Mouse (Mus musculus) midbrain, embryonic 10.5 days (tissue): ENCODE measurements around the gene Zfpl1. TPM values are rescaled to one million over a fixed set of nuclear protein-coding genes. Genes with fewer than 3 reads are reported as not detected.
"Not testable (repeated sequence)": the region's sequence is repeated elsewhere in the genome, so short reads cannot be mapped to it uniquely, and the experiment has no call there.

ENCODE experiments used
- DNase-seq: peaks from one replicate; pipeline ENCODE4 v3.0.0-alpha.2; 2017; ENCODE audit warnings: low spot score
- H3K27ac ChIP-seq: fragments of 300-500 bp; sonication (generic); replicated peaks from 2 replicates; pipeline ENCODE4 v1.5.1; 2016; ENCODE audit warnings: mild to moderate bottlenecking
- H3K27me3 ChIP-seq: fragments of 300-500 bp; sonication (generic); 2 replicates; pipeline ENCODE4 v1.6.1; 2016; ENCODE audit warnings: low read depth, mild to moderate bottlenecking; ENCODE audit not compliant: poor library complexity, severe bottlenecking
- H3K36me3 ChIP-seq: fragments of 300-500 bp; sonication (generic); 2 replicates; pipeline ENCODE4 v1.6.1; 2016; ENCODE audit warnings: mild to moderate bottlenecking, moderate library complexity
- H3K4me1 ChIP-seq: fragments of 300-500 bp; sonication (generic); 2 replicates; pipeline ENCODE4 v1.6.1; 2016
- H3K4me3 ChIP-seq: fragments of 300-500 bp; sonication (generic); 2 replicates; pipeline ENCODE4 v1.5.1; 2016; ENCODE audit warnings: mild to moderate bottlenecking, moderate library complexity
- H3K9me3 ChIP-seq: fragments of 300-500 bp; sonication (generic); replicated peaks from 2 replicates; pipeline ENCODE4 v1.6.1; 2016; ENCODE audit warnings: mild to moderate bottlenecking
- WGBS: fragments of 180-500 bp; shearing (Covaris S2); methylation state at CpG from one replicate; pipeline ENCODE4 v1.1.7; 2016; 5-methylcytosine and 5-hydroxymethylcytosine counted together
- polyA plus RNA-seq: library from polyadenylated mRNA; unstranded; fragments of >200 nt; fragmentation: Nextera tagmentation; extraction: Ambion mirVana; gene quantifications from 2 replicates; pipeline ENCODE4 v1.2.1, GENCODE M21; 2016

The Zfpl1 gene
- polyA plus RNA-seq, result 76.1 and 85.2 TPM in 2 replicates

DNA sequence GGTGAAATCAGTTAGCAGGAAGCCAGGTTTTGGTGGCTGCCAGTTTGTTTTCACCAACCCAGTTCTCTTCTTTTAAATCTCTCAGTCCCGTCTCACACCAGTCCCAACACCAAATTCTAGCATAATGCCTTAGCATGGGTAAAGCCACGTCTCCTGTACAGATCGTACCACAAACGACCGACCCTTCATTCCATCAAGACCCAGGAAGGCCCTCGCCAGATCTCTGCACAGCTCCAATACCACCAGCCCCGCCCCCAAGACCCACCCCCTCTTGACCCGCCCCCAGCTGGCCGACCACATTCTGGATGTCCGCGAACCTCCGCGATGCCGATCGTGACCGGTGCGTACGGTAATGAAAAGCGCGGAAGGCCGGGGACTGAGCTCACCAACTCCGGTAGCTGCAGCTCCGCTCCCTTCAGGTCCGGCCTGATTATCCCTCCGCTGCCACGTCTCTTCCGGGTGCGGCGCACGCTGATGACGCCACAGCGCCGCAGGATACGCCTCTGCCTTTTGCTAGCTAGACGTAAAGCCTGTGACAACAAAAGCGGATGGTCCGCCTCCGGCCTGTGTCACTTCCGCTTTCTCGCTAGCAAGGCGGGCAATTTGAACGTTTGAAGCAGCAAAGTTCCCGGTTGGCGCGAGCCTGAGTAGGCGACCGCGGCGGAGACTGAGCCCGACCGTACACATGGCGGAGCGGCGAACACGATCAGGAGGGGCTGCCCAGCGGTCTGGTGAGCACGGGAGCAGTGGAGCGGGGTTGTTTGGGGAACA, at the start of gene Zfpl1, which contains the start of gene Cdca5:
Gene Zfpl1 (minus strand): TSS at position 479 of the 771 bp plus-strand sequence.
Gene Cdca5 (plus strand): TSS at position 506 of the 771 bp plus-strand sequence.
- H3K36me3 ChIP-seq, result peaks cover 68% of the 10 kb centered on the region
- no peaks in the 10 kb centered on the region for H3K27me3 ChIP-seq
- peak within 1 kb of the TSS; percentile 89 for H3K27ac ChIP-seq
- H3K4me1 ChIP-seq, result peaks cover 22% of the 10 kb centered on the region
- peak within 1 kb of the TSS; percentile 87 for H3K4me3 ChIP-seq
- H3K9me3 ChIP-seq, result no peaks in the 10 kb centered on the region
- peak; percentile 97 for DNase-seq
- under 1% methylated on average over 58 of the region's 58 CpGs for WGBS

DNA sequence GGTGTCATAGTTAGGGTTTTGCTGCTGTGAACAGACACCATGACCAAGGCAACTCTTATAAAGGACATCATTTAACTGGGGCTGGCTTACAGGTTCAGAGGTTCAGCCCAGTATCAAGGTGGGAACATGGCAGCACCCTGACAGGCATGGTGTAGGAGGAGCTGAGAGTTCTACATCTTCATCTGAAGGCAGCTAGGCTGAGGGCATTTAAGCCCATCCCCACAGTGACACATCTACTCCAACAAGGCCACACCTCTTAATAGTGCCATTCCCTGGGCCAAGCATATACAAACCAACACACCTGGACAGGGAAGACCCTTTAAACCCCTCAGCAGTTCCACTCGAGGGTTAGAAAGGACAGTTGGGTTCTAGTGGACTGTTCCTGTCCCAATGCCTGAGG, 48.4 kb upstream of the Zfpl1 start:
- H3K36me3 ChIP-seq, result peaks cover 41% of the 10 kb centered on the region
- not testable (repeated sequence) for DNase-seq, H3K4me1 ChIP-seq, H3K4me3 ChIP-seq, H3K27ac ChIP-seq, H3K27me3 ChIP-seq, H3K9me3 ChIP-seq
- 48% methylated on average over 1 of the region's 1 CpGs for WGBS

- H3K4me1 ChIP-seq, result peaks cover 13% of the 10 kb centered on the region
- H3K36me3 ChIP-seq, result peaks cover 32% of the 10 kb centered on the region
- DNase-seq, result no peak
- no peaks in the 10 kb centered on the region for H3K27me3 ChIP-seq
- no peaks in the 10 kb centered on the region for H3K9me3 ChIP-seq
- no peak overlapping the region for H3K4me3 ChIP-seq
- H3K27ac ChIP-seq, result no peak overlapping the region
- 89% methylated on average over 7 of the region's 7 CpGs for WGBS
Observed at GRCm38 (mm10) chr19:6132171-6132827, 47.5 kb upstream of the Zfpl1 start.

GRCm38 (mm10) chr19:6130414-6131128, 45.8 kb upstream of the Zfpl1 start:
- not testable (repeated sequence) for H3K27me3 ChIP-seq, DNase-seq, H3K9me3 ChIP-seq, H3K4me3 ChIP-seq, H3K27ac ChIP-seq
- H3K4me1 ChIP-seq, result peaks cover 13% of the 10 kb centered on the region
- H3K36me3 ChIP-seq, result peaks cover 15% of the 10 kb centered on the region
- 81% methylated on average over 7 of the region's 7 CpGs for WGBS

DNA sequence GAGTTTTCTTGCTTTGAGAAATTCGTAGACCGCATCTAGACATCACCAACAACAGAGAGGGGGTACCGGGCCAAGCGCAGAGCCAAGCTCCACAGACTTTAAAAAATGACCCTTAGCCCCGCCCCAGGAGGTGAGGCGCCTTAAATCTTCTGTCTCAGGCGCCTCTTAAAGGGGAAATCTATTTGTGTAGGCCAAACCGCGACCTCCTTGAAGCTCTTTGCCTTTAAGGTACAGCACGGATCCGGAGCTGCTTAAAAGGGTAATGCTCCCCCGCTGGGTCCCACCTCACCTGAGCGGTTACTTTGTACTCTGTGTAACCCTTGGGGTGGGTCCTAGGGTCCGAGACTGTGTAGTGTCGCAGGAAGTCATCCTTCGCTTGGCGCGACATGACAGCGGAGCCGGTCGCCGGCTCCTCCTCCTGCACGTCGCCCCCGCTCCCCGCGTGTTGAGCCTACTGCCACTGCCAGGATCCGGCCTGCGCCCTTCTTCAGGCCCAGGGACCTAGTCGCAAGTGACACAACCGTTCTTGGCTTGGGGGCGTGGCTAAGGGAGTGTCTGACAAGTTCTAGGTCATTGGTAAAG, 43.1 kb upstream of the Zfpl1 start, which contains the start of gene Snx15:
Gene Snx15 (minus strand): TSS at position 545 of the 582 bp plus-strand sequence.
- H3K4me3 ChIP-seq, result peak within 1 kb of the TSS; percentile 61
- peak; percentile 90 for DNase-seq
- no peaks in the 10 kb centered on the region for H3K9me3 ChIP-seq
- under 1% methylated on average over 32 of the region's 32 CpGs for WGBS
- no peaks in the 10 kb centered on the region for H3K27me3 ChIP-seq
- peak within 1 kb of the TSS; percentile 80 for H3K27ac ChIP-seq
- H3K4me1 ChIP-seq, result peaks cover 13% of the 10 kb centered on the region
- no peaks in the 10 kb centered on the region for H3K36me3 ChIP-seq

DNA sequence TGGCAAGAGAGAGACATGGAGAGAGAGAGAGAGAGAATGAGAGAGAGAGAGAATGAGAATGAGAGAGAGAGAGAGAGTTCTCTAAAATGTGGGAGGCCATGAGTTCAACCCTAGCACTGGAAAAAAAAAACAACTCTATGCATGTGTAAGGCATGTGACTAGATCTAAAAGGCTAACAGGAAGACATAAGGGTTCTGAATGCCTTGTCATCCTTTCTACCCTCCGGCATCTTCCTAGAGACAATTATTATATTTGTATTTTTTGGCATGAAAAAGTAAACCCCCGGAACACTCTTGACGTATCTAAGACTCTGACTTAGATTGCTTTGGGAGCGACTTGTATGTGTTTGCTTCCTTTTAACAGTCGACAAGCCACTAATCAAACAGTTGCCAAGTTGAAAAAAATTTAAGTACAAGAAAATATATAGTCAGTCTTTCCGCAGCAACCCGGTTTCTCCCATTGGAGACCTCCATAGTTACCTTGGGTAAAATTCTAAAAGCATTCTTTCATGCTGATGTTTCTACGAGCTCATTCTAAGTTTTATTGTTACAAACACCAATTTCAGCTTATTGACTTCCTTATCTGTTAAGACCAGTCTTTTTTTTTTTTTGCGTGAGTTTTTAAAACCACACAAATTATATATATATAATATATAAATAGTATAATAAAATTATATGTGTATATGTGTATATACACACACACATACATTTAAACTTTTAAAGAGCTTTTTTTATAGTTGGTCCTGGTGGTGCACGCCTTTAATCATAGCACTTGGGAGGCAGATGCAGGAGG, 42.2 kb upstream of the Zfpl1 start:
- peak overlapping the region; percentile 61 for H3K4me3 ChIP-seq
- peaks cover 14% of the 10 kb centered on the region for H3K4me1 ChIP-seq
- WGBS, result 78% methylated on average over 10 of the region's 10 CpGs
- peak overlapping the region; percentile 80; the same call in 1 of the 2 replicates for H3K27ac ChIP-seq
- H3K27me3 ChIP-seq, result no peaks in the 10 kb centered on the region
- DNase-seq, result no peak
- H3K9me3 ChIP-seq, result no peaks in the 10 kb centered on the region
- no peaks in the 10 kb centered on the region; the same call in 1 of the 2 replicates for H3K36me3 ChIP-seq

DNA sequence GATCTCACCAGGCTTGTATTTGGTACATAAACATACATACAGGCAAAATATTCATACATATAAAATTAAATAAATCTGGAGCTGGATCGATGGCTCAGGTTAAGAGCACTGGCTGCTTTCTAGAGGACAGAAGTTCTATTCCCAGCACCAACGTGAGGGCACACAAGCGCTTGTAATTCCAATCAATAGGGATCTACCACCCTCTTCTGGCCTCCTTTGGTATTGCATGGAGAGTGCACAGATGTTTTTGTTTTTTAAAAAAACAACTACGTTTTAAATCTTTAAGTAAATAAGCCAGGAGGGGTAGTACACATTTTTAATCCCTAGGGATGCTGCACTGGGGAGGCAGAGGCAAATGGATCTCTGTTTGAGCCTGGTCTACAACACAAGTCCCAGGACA, 41.5 kb upstream of the Zfpl1 start:
- no peak overlapping the region for H3K27ac ChIP-seq
- H3K9me3 ChIP-seq, result no peaks in the 10 kb centered on the region
- peak overlapping the region; percentile 9; the same call in 1 of the 2 replicates for H3K4me3 ChIP-seq
- peaks cover 19% of the 10 kb centered on the region for H3K4me1 ChIP-seq
- peak; percentile 35 for DNase-seq
- no peaks in the 10 kb centered on the region for H3K27me3 ChIP-seq
- WGBS, result 20% methylated on average over 4 of the region's 4 CpGs
- no peaks in the 10 kb centered on the region; the same call in 1 of the 2 replicates for H3K36me3 ChIP-seq

DNA sequence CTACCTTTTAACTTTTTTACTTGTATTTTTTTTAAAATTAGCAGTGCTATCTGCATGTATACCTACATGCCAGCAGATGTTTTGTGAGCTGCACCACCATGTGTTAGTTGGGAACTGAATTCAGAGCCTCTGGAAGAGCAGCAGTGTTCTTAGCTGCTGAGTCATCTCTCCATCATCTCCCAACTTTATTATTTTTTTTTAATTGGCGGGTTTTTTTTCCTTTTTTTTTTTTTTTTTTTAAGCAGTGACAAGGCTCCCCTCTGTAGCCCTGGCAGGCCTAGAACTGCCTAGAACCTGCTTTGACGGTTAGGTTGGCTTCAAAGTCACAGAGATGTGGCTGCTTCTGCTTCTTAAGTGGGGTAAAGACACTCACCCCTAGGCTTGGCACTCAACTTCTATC, 40.1 kb upstream of the Zfpl1 start:
- DNase-seq, result no peak
- Histone ChIP-seq H3K4me1 (peaks cover 19% of the 10 kb centered on the region), H3K4me3 (no peak overlapping the region), H3K36me3 (peaks cover 4% of the 10 kb centered on the region), H3K9me3 (no peaks in the 10 kb centered on the region), H3K27me3 (no peaks in the 10 kb centered on the region), H3K27ac (no peak overlapping the region)
- whole genome bisulfite sequencing, result 73% methylated on average over 2 of the region's 2 CpGs

DNA sequence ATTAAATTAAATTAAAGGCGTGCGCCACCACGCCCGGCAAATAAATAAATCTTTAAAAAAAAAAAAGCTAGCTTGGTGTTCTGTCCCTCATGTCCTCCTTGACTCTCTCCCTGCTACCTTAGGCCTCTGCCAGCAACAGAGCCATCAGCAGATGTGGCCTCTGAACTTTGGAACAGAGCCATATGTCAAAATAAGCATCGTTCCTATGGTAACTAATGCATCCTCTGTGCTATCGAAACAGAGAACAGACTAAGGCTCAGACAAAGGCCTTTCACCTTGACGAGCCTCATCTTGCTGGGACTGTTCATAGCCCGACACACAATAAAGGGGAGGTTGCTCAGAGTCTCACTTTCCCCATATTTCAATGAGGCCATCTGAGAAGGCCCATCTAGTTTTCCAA, 38.6 kb upstream of the Zfpl1 start:
- DNase-seq, result no peak
- no peaks in the 10 kb centered on the region for H3K27me3 ChIP-seq
- 83% methylated on average over 8 of the region's 8 CpGs for WGBS
- H3K4me1 ChIP-seq, result peaks cover 27% of the 10 kb centered on the region
- H3K27ac ChIP-seq, result peak overlapping the region; percentile 28; the same call in 1 of the 2 replicates
- H3K4me3 ChIP-seq, result no peak overlapping the region
- peaks cover 4% of the 10 kb centered on the region for H3K36me3 ChIP-seq
- no peaks in the 10 kb centered on the region for H3K9me3 ChIP-seq

DNA sequence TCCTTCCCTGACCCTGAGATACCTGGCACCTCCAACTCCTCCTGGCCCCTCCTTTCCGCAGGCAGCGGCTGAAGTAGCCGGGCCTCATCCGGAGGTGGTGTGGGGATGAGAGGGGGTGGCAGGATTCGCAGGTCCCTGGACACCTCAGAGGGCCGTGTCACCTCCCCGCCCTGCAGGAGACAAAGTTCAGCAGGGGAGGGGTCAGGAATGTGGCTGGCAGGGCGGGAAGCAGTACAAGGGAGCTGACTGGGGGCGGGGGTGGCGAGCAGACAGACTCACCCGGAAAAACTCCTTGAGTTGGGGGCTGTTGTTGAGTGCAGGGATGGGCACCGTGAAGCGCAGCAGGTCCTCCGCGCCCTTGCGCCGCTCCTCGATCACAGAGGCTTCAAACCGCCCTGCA, 37.0 kb upstream of the Zfpl1 start:
- WGBS, result 40% methylated on average over 19 of the region's 19 CpGs
- H3K27me3 ChIP-seq, result no peaks in the 10 kb centered on the region
- H3K27ac ChIP-seq, result no peak overlapping the region
- H3K4me1 ChIP-seq, result peaks cover 29% of the 10 kb centered on the region
- no peak for DNase-seq
- no peak overlapping the region for H3K4me3 ChIP-seq
- H3K36me3 ChIP-seq, result peaks cover 5% of the 10 kb centered on the region
- H3K9me3 ChIP-seq, result no peaks in the 10 kb centered on the region

DNA sequence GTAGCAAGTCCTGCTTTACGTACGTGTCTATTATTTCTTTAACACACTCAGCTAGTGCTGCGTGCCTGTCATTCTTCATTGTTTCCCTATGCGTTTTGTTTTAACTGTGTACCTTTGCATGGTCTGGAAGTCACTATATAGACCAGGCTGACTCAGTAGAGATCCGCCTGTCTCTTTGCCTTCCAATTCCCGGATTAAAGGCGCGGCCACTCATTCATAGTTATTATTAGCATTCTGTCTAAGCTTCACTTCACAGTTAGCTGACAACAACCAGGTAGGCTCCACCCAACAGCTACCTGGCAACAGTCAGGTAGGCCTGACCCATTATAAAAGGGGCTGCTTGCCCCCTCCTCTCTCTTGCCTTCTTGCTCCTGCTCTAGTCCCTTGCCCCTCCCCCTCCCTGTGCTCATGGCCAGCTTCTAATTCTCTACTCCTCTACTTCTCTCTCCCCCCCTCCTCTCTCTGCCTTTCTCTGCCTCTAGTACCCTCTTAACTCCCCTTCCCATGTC, 34.0 kb upstream of the Zfpl1 start:
- H3K9me3 ChIP-seq, result no peaks in the 10 kb centered on the region
- no peaks in the 10 kb centered on the region for H3K27me3 ChIP-seq
- H3K4me3 ChIP-seq, result peak overlapping the region; percentile 72
- no peak for DNase-seq
- peak overlapping the region; percentile 95 for H3K27ac ChIP-seq
- peaks cover 35% of the 10 kb centered on the region for H3K36me3 ChIP-seq
- 1% methylated on average over 8 of the region's 8 CpGs for WGBS
- H3K4me1 ChIP-seq, result peaks cover 35% of the 10 kb centered on the region
